Mouse (Mus musculus) hindbrain, embryonic 12.5 days (tissue): ENCODE measurements around the gene Spg11. TPM values are rescaled to one million over a fixed set of nuclear protein-coding genes. Genes with fewer than 3 reads are reported as not detected.

Experiments
- ATAC-seq: fragments of 200-750 bp; cut with Nextera tagmentation; 2 replicates; pipeline ENCODE4 v1.8.0; 2017; ENCODE audit warnings: moderate TSS enrichment; ENCODE audit not compliant: low FRiP score
- H3K27ac ChIP-seq: fragments of 300-500 bp; sonication (generic); 2 replicates; pipeline ENCODE4 v1.5.1; 2016; ENCODE audit warnings: mild to moderate bottlenecking
- H3K27me3 ChIP-seq: fragments of 300-500 bp; sonication (generic); 2 replicates; pipeline ENCODE4 v1.6.1; 2016; ENCODE audit warnings: mild to moderate bottlenecking
- H3K36me3 ChIP-seq: fragments of 300-500 bp; sonication (generic); 2 replicates; pipeline ENCODE4 v1.6.1; 2016; ENCODE audit warnings: mild to moderate bottlenecking
- H3K4me1 ChIP-seq: fragments of 300-500 bp; sonication (generic); 2 replicates; pipeline ENCODE4 v1.6.1; 2016
- H3K4me2 ChIP-seq: fragments of 300-500 bp; sonication (generic); replicated peaks from 2 replicates; pipeline ENCODE4 v1.6.1; 2016; ENCODE audit warnings: mild to moderate bottlenecking
- H3K4me3 ChIP-seq: fragments of 300-500 bp; sonication (generic); 2 replicates; pipeline ENCODE4 v1.5.1; 2016; ENCODE audit warnings: mild to moderate bottlenecking
- H3K9ac ChIP-seq: fragments of 300-500 bp; sonication (generic); 2 replicates; pipeline ENCODE4 v1.6.1; 2016; ENCODE audit warnings: mild to moderate bottlenecking, moderate library complexity
- H3K9me3 ChIP-seq: fragments of 300-500 bp; sonication (generic); replicated peaks from 2 replicates; pipeline ENCODE4 v1.6.1; 2016; ENCODE audit warnings: mild to moderate bottlenecking
- WGBS: fragments of 180-500 bp; shearing (Covaris S2); methylation state at CpG from one replicate; pipeline ENCODE4 v1.1.7; 2016; 5-methylcytosine and 5-hydroxymethylcytosine counted together
- polyA plus RNA-seq: library from polyadenylated mRNA; unstranded; fragments of >200 nt; fragmentation: Nextera tagmentation; extraction: Ambion mirVana; gene quantifications from 2 replicates; pipeline ENCODE4 v1.2.1, GENCODE M21; 2016

The Spg11 gene
- polyA plus RNA-seq, 1 experiment from 2014 or later, result 13.6 TPM

DNA sequence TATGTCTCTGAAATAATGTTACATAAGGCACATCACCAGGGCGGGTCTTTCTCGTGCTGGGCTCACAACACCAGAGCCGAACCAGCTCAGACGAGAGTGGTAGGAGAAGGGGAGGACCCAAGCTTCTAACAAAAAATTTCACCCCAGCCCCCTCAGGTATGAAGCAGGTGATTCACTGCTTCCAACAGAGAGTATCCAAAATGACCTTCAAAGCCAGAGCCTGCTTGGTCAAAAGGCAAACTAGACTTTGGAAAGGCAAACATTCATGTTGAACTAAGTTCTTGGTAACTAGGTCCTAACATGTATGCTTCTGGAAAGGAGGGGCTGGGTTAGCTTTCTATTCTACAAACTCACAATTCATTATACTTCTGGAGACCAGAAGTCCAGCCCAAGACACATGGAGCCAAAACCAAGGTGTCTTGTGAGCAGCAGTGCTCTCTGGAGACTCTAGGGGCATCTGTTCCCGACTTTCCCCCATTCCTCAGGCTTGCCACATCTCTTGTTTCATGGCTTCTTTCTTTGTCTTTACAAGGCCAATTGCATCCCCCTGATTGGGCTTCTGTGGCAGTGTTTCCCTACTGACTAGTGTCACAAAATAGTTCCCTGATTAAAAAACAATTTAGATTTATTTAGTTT, 23.3 kb upstream of the Spg11 start:
- no peaks in the 10 kb centered on the region for H3K36me3 ChIP-seq
- no peaks in the 10 kb centered on the region for H3K9me3 ChIP-seq
- no peak overlapping the region for H3K4me3 ChIP-seq
- no peak overlapping the region for H3K4me2 ChIP-seq
- H3K9ac ChIP-seq, result no peak overlapping the region
- 81% methylated on average over 5 of the region's 5 CpGs for WGBS
- no peak overlapping the region for H3K27ac ChIP-seq
- H3K4me1 ChIP-seq, result no peaks in the 10 kb centered on the region
- ATAC-seq, result no peak
- no peaks in the 10 kb centered on the region for H3K27me3 ChIP-seq

DNA sequence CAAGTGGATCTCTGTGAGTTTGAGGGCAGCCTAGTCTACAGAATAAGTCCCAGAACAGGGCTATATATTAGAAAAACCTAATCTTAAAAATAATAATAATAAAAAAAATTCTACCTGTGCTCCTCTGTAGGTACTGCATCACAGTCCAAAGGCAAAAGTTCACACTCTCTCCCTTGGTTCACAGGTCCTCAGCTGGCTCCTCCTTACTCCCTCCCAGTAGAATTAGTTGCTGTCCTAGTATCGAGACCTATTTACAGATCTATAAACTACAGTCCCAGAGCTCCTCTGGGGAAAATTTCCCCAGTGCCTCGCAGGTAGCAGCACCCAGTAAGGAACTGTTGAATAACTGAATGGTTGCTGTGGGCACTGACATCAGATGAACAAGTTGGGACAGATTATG, 22.6 kb upstream of the Spg11 start:
- H3K36me3 ChIP-seq, result no peaks in the 10 kb centered on the region
- no peak for ATAC-seq
- no peak overlapping the region for H3K27ac ChIP-seq
- no peaks in the 10 kb centered on the region for H3K9me3 ChIP-seq
- H3K4me1 ChIP-seq, result no peaks in the 10 kb centered on the region
- H3K9ac ChIP-seq, result no peak overlapping the region
- H3K27me3 ChIP-seq, result no peaks in the 10 kb centered on the region
- WGBS, result 91% methylated on average over 2 of the region's 2 CpGs
- no peak overlapping the region for H3K4me2 ChIP-seq
- H3K4me3 ChIP-seq, result no peak overlapping the region

DNA sequence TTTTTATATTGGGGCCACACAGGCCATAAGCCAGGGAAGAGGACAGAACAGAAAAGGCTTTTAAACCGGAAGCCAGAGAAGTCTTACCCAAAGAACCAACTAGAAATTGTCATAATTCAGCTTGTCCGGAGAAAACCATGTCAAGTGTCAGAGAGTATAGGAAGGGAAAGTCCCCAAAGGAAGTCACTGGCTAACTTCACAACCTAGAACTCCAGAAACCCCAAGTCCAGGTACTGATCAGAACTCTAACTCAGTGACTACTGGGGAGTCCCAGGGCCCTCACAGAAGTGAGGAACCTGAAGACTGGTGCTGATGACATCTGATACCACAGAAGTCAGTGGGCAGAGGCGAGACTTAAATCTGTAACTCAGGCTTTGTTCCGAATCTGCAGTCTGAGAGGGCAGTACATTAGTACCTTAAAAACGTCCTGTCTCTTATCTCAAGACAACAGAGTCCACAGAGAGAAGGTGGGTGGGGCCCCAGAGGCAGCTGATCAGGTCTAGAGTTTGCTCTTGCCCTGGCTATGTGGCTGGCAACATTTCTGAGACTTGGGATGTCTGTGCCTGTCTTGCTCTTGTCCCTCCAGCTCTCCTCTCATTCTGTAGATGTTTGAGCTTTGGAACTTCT, 19.8 kb upstream of the Spg11 start:
- no peak for ATAC-seq
- Histone ChIP-seq H3K4me2 (no peak overlapping the region), H3K9me3 (no peaks in the 10 kb centered on the region), H3K36me3 (no peaks in the 10 kb centered on the region), H3K9ac (no peak overlapping the region), H3K27ac (no peak overlapping the region), H3K27me3 (0 out of 2 replicates have a peak, but pooled peaks cover 3% of the 10 kb centered on the region), H3K4me3 (no peak overlapping the region), H3K4me1 (no peaks in the 10 kb centered on the region)
- 57% methylated on average over 5 of the region's 5 CpGs for WGBS

DNA sequence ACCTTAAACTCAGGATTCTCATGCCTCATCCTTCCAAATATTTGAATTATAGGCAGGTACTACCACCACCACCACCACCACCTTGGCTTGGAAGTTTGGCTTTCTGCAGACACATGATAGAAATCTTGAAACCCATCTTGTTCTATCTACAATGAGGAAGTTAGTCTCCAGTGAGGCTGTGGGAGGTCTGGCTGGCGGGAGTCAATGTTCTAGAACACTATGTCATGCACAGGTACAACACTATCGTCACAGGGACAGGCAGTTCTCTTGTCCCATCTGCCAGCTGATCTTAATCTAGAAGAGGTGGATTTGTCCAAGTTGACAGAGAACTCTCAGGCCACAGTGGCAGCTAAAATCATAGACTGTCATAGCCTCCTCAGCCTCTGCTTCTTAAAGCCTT, 14.4 kb upstream of the Spg11 start:
- WGBS, result 90% methylated on average over 2 of the region's 2 CpGs
- Histone ChIP-seq H3K27ac (no peak overlapping the region), H3K4me3 (no peak overlapping the region), H3K9ac (no peak overlapping the region), H3K4me2 (no peak overlapping the region), H3K4me1 (no peaks in the 10 kb centered on the region), H3K27me3 (0 out of 2 replicates have a peak, but pooled peaks cover 3% of the 10 kb centered on the region), H3K36me3 (no peaks in the 10 kb centered on the region), H3K9me3 (no peaks in the 10 kb centered on the region)
- no peak for ATAC-seq

DNA sequence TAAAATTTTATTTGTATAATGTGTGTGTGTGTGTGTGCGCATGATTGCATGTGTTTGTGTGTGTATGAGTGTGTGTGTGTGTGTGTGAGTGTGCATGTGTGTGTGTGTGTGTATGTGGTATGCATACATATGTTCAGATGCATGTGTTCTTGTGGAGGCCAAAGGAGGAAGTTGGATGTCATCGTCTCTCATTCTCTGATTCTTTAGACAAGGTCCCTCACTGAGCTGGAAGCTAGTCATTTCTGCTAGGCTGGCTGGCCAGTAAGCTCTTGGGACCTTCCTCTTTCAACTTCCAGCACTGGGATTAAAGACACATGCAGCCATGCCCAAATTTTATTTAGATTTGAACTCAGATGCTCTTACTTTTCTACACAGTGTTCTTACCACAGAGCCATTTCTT, 13.9 kb upstream of the Spg11 start:
- WGBS, result 92% methylated on average over 2 of the region's 2 CpGs
- no peaks in the 10 kb centered on the region for H3K4me1 ChIP-seq
- no peak overlapping the region for H3K27ac ChIP-seq
- no peak overlapping the region for H3K4me3 ChIP-seq
- 0 out of 2 replicates have a peak, but pooled peaks cover 3% of the 10 kb centered on the region for H3K27me3 ChIP-seq
- no peak for ATAC-seq
- no peaks in the 10 kb centered on the region for H3K36me3 ChIP-seq
- no peak overlapping the region for H3K4me2 ChIP-seq
- no peaks in the 10 kb centered on the region for H3K9me3 ChIP-seq
- H3K9ac ChIP-seq, result no peak overlapping the region

DNA sequence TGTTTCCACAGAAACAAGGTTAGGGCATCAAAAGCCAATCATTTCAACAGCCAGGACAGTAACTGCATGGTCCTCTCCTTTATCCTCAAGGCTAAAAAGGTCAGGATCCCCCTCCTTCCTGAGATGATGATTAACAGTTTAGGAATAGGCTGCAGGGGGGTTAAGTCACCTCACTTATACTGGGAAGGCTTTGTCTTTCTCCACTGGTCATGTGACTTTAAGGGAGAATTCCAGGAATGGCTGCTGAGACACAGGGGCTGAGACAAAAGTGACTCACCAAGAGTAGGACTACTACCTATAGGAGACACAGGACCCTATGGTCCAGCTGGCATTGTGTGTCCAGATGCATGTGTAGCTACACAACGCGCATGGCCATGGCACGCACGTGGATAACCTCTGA, 9.4 kb upstream of the Spg11 start:
- Histone ChIP-seq H3K9me3 (no peaks in the 10 kb centered on the region), H3K4me1 (no peaks in the 10 kb centered on the region), H3K36me3 (no peaks in the 10 kb centered on the region), H3K4me3 (no peak overlapping the region), H3K9ac (no peak overlapping the region), H3K27ac (no peak overlapping the region), H3K27me3 (no peaks in the 10 kb centered on the region), H3K4me2 (no peak overlapping the region)
- WGBS, result 89% methylated on average over 4 of the region's 4 CpGs
- no peak for ATAC-seq

DNA sequence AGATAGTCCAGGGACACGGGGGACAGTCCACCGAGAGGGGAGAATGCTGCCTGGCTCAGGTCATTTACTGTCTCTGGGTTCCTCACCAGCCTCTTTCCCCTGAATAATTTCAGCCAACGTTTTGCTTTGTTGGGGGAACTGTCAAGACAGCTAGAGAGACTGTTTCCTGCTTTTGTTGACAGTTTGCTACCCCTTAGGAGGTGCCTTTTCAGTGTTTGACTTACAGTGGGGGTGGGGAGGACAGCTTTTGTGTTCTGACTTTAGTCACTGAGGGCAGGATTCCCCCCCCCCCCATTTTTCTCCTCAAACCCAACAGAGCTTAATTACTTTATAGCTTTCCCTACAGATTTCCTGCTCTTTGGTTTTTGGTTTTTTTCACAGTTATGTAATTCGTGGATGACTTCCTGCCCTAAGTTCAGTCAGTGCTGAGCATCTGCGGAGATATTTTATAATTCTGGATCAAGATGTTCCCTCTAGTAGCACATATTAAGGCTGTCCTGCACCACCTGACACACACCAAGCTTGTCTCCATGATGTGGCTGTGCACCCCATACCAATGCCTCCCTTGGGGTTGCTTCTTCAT, 8.7 kb upstream of the Spg11 start:
- 38% methylated on average over 5 of the region's 5 CpGs for WGBS
- Histone ChIP-seq H3K4me2 (no peak overlapping the region), H3K4me3 (no peak overlapping the region), H3K9ac (no peak overlapping the region), H3K36me3 (no peaks in the 10 kb centered on the region), H3K4me1 (no peaks in the 10 kb centered on the region), H3K27ac (no peak overlapping the region), H3K9me3 (no peaks in the 10 kb centered on the region), H3K27me3 (no peaks in the 10 kb centered on the region)
- no peak for ATAC-seq

DNA sequence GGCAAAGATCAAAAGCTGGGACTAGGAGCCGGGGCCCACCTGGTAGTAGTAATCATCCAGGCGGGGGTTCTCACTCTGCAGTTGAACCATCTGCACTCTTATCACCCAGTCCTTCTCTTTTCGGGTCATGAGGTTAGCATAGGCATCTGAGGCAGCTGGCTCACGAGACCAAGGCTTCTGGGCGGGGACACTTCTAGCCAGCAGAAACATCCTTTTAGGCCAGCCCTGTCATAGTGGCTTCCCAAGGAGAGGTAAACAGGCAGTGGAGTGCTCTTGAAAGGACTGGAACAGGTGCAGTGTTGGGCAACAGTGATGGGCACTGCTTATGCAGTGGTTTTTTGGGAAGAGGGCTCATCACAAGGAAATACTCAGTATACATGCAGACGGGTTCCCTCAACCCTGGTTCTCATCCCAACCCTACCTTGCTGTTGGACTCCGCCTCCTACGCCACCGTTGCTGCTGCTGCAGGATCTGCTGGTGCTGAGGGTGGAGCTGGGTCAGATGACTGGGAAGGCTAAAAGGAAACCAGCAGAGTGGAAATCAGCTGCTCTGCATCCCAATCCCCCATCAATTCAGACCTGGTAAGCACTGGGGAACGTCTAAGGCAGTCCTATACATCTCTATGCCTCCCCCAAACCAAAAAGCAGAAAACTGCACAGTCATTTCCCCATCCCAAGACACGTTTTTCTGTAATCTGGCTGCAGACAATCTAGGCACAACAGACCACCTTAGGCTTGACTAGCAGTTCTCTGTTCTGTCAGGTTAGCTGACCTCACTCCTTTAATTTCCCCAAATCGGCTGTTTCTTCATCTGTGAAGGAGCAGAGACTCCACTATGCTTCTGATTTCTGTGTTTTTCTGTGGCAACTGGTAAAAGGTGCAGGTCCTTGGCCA, 7.7 kb upstream of the Spg11 start:
- Histone ChIP-seq H3K9me3 (no peaks in the 10 kb centered on the region), H3K36me3 (no peaks in the 10 kb centered on the region), H3K4me2 (no peak overlapping the region), H3K4me3 (no peak overlapping the region), H3K4me1 (no peaks in the 10 kb centered on the region), H3K27ac (no peak overlapping the region), H3K27me3 (0 out of 2 replicates have a peak, but pooled peaks cover 3% of the 10 kb centered on the region), H3K9ac (no peak overlapping the region)
- 56% methylated on average over 12 of the region's 12 CpGs for WGBS
- ATAC-seq, result no peak

DNA sequence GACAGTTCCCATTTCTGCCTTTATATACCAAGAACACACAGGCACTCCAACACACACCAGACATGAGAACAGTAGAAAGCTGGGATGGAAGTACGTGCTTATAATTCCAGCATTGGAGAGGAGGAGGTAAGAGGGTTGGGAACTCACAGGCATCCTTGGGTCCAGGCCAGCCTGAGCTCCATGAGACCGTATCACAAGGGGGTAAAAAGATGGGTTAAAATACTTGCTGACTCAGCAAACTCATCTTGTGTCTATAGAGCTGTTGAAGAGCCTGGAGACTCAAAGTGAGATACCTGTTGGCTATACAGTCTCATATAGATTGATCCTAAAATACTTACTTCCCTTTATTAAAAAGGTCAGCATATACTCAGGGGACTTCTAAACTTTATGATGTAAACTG, 1.3 kb downstream of the Spg11 start:
- Histone ChIP-seq H3K4me3 (0 out of 2 replicates have a peak overlapping the region, but pooled peaks have one; percentile 79), H3K4me2 (peak overlapping the region; percentile 64), H3K27ac (no peak overlapping the region), H3K9ac (no peak overlapping the region), H3K9me3 (no peaks in the 10 kb centered on the region), H3K36me3 (peaks cover 9% of the 10 kb centered on the region), H3K27me3 (0 out of 2 replicates have a peak, but pooled peaks cover 3% of the 10 kb centered on the region), H3K4me1 (peaks cover 13% of the 10 kb centered on the region)
- WGBS, result 93% methylated on average over 2 of the region's 2 CpGs
- no peak for ATAC-seq

DNA sequence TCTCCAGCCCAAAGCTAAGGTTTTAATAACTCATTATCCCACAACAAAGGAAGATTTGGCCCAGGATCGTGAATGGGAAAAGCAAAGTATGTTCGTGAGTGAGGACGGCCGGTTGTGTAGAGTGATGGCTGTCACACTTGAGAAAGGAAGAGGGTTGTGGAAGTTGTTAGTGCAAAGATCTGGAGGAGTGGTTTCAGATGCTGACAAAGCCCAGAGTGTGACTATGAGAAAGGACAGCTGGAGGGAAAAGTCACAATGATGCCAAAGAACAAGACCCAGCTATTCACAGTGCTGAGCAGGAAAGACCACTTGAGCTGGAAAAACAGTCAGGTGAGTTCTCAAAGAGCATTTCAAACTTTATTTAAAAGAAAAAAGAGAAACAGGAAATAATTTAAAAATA, 8.5 kb downstream of the Spg11 start:
- no peak overlapping the region for H3K4me2 ChIP-seq
- ATAC-seq, result no peak
- no peaks in the 10 kb centered on the region for H3K4me1 ChIP-seq
- H3K9ac ChIP-seq, result no peak overlapping the region
- WGBS, result 89% methylated on average over 4 of the region's 4 CpGs
- no peaks in the 10 kb centered on the region for H3K9me3 ChIP-seq
- H3K36me3 ChIP-seq, result peaks cover 38% of the 10 kb centered on the region
- H3K4me3 ChIP-seq, result no peak overlapping the region
- no peaks in the 10 kb centered on the region for H3K27me3 ChIP-seq
- H3K27ac ChIP-seq, result no peak overlapping the region

DNA sequence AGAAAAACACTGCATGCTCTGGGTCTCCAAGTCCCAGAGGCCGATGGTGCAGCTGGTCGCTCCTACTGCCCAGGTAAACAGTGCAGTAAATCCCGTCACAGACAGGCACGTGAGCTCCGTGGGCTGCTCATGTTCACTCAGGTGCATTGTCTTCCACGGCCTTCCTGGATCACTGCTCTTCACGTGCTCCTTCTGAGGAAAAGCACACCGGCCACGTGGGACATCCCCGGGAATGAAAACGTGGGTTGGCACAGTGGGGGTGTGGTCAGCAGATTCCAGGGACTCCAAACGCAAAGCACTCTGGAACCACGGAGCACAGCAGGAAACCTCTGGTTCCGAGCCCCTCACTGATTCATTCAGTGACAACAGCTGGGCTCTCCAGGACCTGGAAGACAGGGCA, 10.1 kb downstream of the Spg11 start:
- H3K27ac ChIP-seq, result no peak overlapping the region
- H3K9me3 ChIP-seq, result no peaks in the 10 kb centered on the region
- H3K4me2 ChIP-seq, result no peak overlapping the region
- H3K27me3 ChIP-seq, result no peaks in the 10 kb centered on the region
- H3K4me1 ChIP-seq, result no peaks in the 10 kb centered on the region
- H3K9ac ChIP-seq, result no peak overlapping the region
- 78% methylated on average over 14 of the region's 14 CpGs for WGBS
- H3K4me3 ChIP-seq, result no peak overlapping the region
- ATAC-seq, result no peak
- H3K36me3 ChIP-seq, result peaks cover 39% of the 10 kb centered on the region

DNA sequence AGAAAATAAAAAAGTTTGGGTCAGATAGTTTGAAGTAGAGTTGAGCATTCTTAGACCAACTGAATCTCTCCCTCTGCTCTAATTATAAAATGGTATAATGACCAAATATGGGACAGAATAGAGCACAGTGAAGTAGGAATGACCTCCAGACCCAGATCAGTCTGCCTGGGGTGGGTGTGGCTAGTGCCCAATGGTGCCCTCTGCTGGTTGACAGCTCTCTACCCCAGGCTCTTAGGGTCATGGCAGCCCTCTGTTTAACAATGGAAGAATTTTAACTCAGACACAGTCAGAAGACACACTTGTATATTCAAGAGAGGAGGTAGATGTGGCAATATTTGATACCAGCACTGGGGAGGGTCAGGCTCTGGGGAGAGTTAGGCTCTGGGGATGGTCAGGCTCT, 16.1 kb downstream of the Spg11 start:
- Histone ChIP-seq H3K9ac (no peak overlapping the region), H3K4me1 (no peaks in the 10 kb centered on the region), H3K27ac (no peak overlapping the region), H3K36me3 (peaks cover 56% of the 10 kb centered on the region), H3K27me3 (no peaks in the 10 kb centered on the region), H3K9me3 (no peaks in the 10 kb centered on the region), H3K4me2 (no peak overlapping the region), H3K4me3 (no peak overlapping the region)
- ATAC-seq, result no peak
